Mouse (Mus musculus) adrenal gland, adult 2 months (tissue): Measurements from ENCODE around the gene Adgrl2. TPM values are rescaled to one million over a fixed set of nuclear protein-coding genes. Genes with fewer than 3 reads are reported as not detected.

Source experiments
- DNase-seq: peaks from one replicate; pipeline ENCODE4 v3.0.0; 2021
- polyA plus RNA-seq: library from polyadenylated mRNA; depleted of rRNA; stranded (reverse); fragments of >200 nt; gene quantifications from 2 replicates; pipeline ENCODE4 v1.2.3, GENCODE M21; 2012
- total RNA-seq, 2 experiments: library from RNA; stranded (reverse); gene quantifications; 2 replicates each; pipeline ENCODE4 v1.2.3; 2021

Gene Adgrl2
- total and polyA plus RNA-seq, 3 experiments = 49.1 to 70.5 (median 69.0) TPM

DNA sequence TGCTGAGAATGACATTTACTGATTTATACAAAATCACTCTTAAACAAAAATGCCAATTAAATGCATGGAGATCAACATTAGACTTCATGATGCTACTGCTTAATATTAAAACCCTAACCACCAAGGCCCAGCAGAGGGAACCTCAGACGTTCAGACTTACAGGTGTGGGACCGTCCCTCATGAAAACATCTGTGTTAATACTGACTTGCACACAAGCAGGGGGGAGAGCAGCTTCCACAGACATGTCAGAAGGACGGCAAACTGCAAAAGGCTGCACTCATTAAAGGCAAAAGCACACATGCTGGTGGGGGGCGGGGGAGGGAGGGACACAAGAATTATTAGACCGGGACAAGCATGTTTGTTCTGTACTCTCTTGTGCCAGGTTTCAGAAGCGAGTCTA, 168.7 kb downstream of the Adgrl2 start:
- no peak for DNase-seq

DNA sequence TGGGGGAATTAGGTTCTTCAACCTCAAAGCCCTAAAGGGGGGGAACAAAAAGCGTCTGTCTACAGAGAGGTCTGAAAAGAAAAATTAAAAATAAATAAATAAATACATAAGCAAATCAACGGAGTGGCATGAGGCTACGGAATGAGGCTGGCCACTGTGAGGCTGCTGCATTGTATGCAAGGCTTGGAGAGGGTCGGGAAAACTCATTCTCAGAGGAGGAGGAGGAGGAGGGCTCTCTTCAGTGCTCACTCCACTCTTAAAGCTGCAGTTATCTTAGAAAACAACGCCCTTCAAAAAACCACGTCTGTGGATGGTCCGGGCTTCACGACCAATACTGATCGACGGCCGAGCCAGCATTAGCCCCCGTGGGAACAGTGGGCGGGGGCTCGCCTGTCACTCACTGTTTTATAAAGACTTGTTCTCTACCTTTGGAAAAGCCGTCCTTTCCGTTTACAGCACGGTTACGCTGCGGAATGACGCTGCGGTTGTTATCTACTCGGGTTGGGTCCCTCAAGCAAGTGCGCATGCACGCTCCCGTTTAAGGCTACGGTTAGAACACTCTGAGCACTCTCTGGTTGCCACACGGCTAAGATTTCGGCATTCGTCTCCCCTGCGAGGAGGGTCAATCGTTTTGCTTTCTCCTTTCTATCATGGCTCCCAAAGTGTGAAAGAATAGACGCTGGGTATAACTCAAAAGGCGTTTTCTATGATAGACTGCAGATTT, 170.9 kb downstream of the Adgrl2 start:
- DNase-seq = no peak

DNA sequence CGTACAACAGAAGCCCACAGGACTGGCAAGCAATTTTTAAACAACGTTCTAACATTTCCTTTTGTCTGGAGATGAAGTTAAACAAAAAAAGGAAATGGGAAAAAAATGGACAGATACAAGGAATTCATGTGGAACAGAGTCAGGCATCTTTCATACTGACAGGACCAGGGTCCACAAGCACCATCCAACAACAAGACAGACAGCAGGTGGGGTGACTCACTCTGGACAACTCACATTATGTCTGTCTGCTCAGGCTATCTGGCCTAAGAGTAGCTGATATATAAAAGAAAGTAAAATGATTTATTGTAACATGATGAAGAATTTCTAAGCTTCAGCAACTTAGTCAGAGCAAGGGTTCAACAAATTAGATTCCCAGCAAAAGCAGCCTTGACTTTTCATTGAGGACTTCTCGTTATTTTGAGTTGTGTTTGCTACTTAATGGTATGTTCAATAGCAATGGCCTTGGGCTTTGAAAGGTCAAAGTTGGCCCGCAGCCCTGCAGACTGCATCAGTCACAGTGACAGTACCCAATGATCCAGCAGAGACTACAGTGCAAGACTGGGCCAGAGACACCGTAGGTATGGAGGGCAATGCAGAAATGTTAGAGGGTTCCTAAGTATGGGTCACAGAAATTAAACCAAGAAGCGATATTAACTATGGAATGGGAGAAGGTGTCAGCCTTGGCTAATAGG, 171.8 kb downstream of the Adgrl2 start:
- peak; percentile 86 for DNase-seq

DNA sequence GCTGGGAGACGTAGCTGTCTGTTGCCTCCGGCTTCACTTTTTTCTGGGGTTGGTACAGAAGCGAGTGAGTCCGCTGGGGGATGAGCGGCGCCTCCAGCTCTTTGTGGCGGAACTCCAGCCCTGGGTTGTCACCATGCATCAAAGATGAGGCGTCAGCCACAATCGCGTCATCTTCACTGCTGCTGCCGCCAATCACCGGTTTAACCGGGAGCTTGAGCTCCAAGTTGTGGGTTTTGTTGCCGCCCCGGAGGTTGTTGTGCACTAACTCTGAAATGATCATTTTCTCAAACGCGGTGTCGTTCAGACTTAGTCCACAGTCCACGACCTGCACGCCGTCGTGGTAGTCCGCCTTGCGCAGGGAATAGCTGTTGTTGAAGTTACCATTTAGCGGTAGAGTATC, 172.9 kb downstream of the Adgrl2 start:
- no peak for DNase-seq

DNA sequence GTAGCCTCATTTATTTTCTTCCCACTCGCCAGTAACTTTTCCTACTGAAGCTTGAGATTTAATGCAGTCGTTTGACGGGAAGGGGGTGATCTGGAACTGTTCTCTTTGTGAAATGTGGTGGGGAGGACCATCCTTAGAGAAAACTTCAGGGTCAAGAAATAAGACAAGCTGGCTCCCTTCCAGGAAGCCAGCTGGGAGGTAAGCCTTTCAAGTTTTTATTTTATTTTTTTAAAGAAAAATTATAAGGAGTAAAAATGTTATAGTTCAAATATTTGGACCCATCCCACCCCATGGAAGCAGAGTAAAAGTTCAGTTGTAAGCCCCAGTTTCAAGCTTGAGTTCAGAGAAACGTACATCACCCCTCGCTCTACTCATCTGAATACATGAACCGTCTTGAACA, 177.2 kb downstream of the Adgrl2 start:
- DNase-seq = no peak

DNA sequence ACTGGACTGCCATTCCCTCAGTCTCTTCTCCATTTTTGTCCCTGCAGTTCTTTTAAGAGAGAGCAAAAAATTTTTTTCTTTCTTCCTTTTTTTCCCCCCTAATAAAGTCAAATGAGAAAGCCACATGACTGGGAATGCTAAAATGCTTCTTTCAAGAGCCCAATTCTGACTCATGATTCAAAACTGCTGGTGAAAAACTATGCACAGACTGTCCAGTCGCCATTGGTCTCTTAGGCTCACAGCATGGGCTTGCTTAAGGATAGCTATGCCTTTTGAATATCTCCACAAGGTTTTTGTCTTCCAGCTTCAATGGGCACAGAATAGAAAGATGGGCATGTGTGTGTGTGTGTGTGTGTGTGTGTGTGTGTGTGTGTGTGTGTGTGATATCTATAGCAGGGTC, 178.3 kb downstream of the Adgrl2 start:
- no peak for DNase-seq

DNA sequence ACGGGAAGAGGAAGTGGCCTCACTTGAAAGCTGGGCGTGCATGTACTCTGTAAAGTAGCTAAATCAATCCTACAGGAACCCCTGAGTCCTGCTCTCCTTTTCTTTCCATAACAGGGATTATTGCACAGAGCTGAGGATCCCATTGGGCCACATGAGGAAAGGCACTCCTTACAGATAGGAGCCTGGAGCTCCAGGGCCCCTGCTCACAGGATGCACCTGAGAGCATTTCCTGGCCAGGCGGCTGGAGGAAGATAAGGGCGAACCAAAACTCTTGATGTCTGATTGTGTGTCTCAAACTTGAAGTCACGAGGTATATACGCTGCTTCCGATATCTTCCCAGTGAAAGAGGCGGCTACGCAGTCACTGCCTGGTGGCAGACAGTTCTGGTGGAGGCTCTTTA, 183.4 kb downstream of the Adgrl2 start:
- DNase-seq = no peak

DNA sequence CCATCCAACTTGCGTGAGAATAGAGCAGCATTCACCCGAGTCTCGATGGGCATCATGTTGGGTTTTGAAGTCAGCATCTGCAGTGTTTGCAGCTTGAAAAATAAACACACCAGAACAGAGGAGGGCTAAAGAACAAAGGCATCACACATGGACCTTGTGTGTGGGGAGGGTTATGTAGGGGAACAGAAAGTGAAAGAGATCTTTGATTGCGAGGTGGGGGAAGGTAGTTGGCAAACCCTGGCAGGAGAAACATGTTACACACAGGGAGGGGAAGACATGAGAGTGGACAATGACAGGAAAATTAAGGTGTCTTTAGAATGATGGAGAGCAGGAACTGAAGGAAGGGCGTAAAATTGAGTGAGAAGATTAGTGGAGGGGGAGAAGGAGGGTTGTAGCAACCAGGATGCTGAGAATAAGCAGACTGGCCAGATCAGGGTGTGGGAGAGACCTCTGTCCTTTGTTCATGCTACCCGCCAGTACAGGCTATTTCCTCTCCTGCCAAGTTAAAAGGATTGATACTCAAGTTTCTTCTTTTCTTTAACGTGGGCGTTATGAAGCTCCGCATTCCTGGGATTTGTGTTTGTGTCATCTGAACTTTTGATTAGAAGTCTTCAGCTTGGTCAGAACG, 197.0 kb downstream of the Adgrl2 start:
- DNase-seq = no peak

DNA sequence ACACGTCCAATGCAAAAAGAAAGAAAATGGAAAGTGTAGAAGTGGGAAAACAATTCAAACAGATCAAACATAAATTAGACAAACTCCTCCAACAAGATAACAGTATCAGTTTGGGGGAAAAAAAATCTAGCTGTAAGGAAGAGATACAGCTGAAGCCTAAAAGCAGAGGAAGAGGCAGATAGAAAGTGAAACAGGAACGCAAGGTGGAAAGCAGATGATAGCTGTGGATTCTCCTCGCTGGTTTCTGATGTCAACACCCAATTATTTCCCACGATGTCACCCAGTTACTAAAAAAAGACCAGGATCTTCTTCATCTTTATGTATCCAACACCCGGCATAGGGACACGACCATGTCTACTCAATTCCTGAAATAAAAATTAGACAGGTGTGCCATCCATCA, 220.0 kb downstream of the Adgrl2 start:
- DNase-seq = no peak
